9 mouse cellular contexts compared by ENCODE assay signal in genomic region chr13:24832131-24832810, GRCm38 (mm10). TPM values are rescaled to one million over a fixed set of nuclear protein-coding genes. Genes with fewer than 3 reads are reported as not detected.
DNase-seq lines count a peak whose midpoint lies in the region; ATAC-seq lines count a peak whose summit lies in the region.
"Had no signal": no experiment of that assay in that cellular context is flagged by ENCODE, and none has a peak within 500 bp of the region (broad histone marks: within the 10 kb centered on the region; RNA-seq: fewer than 3 reads in every experiment).

No protein-coding gene starts in this region.

- intact Hi-C loops in heart, postnatal 14 days (cut with DNase I), result loop anchor here (5.0 kb wide), 1 partner anchor 75 kb away; no protein-coding TSS in a partner anchor

- peak overlapping the region; percentile 89 for H3K4me2 ChIP-seq in heart, embryonic 11.5 days
- peak overlapping the region; percentile 84 for H3K4me2 ChIP-seq in forebrain, embryonic 13.5 days
- H3K4me2 ChIP-seq in liver, embryonic 15.5 days, result peak overlapping the region; percentile 81

- no peaks in the 10 kb centered on the region for H3K27me3 ChIP-seq in heart, embryonic 11.5 days (ENCODE audit: control insufficient read depth, insufficient read depth, low read length)
- H3K27me3 ChIP-seq in forebrain, embryonic 13.5 days, result no peaks in the 10 kb centered on the region
- no peaks in the 10 kb centered on the region for H3K27me3 ChIP-seq in liver, embryonic 15.5 days
- H3K27me3 ChIP-seq: Patski had no signal

- H3K27ac ChIP-seq in heart, embryonic 11.5 days (ENCODE audit: low read depth, low read length), result peak overlapping the region; percentile 88
- H3K27ac ChIP-seq in forebrain, embryonic 13.5 days, result peak overlapping the region; percentile 90
- peak overlapping the region; percentile 97 for H3K27ac ChIP-seq in liver, embryonic 15.5 days (replicated peaks)

- peaks cover 14% of the 10 kb centered on the region for H3K4me1 ChIP-seq in heart, embryonic 11.5 days (ENCODE audit: control insufficient read depth, insufficient read depth, low read length)
- peaks cover 33% of the 10 kb centered on the region for H3K4me1 ChIP-seq in forebrain, embryonic 13.5 days
- peaks cover 27% of the 10 kb centered on the region for H3K4me1 ChIP-seq in liver, embryonic 15.5 days (replicated peaks)

- no peak for ATAC-seq in heart, embryonic 11.5 days (replicated peaks; ENCODE audit: insufficient number of reproducible peaks, low FRiP score, low TSS enrichment)
- no peak; the same call in 1 of the 2 replicates for ATAC-seq in forebrain, embryonic 13.5 days
- ATAC-seq in liver, embryonic 15.5 days (ENCODE audit: insufficient read depth), result no peak
- ATAC-seq in megakaryocyte progenitor cell, adult 5-6 weeks (replicated peaks; ENCODE audit: poor library complexity), result no peak

- peak overlapping the region; percentile 91 for H3K4me3 ChIP-seq in heart, embryonic 11.5 days (ENCODE audit: low read depth, low read length)
- H3K4me3 ChIP-seq in forebrain, embryonic 13.5 days, result peak overlapping the region; percentile 95
- H3K4me3 ChIP-seq in liver, embryonic 15.5 days (replicated peaks), result peak overlapping the region; percentile 85

- peak overlapping the region; percentile 89 for H3K9ac ChIP-seq in heart, embryonic 11.5 days (ENCODE audit: low read depth, low read length)
- H3K9ac ChIP-seq in forebrain, embryonic 13.5 days, result peak overlapping the region; percentile 95
- H3K9ac ChIP-seq in liver, embryonic 15.5 days, result peak overlapping the region; percentile 97

- WGBS in heart, embryonic 11.5 days (ENCODE audit: insufficient replicate concordance), result 5% methylated on average over 21 of the region's 21 CpGs
- 3% methylated on average over 21 of the region's 21 CpGs for WGBS in forebrain, embryonic 13.5 days
- WGBS in liver, embryonic 15.5 days (ENCODE audit: insufficient replicate concordance), result 2% methylated on average over 21 of the region's 21 CpGs

- no peak for DNase-seq in heart, postnatal 14 days
- peak; percentile 26 for DNase-seq in ES-CJ7 (ENCODE audit: low read depth, low spot score)
- no peak for DNase-seq in layer of hippocampus, adult 18-20 months (ENCODE audit: low spot score in 2 of 2)
- DNase-seq in B cell, adult 2 months, result no peak

- H3K9me3 ChIP-seq in heart, embryonic 11.5 days (replicated peaks; ENCODE audit: control insufficient read depth, low read length), result no peaks in the 10 kb centered on the region
- no peaks in the 10 kb centered on the region for H3K9me3 ChIP-seq in forebrain, embryonic 13.5 days (replicated peaks)
- H3K9me3 ChIP-seq in liver, embryonic 15.5 days (replicated peaks), result no peaks in the 10 kb centered on the region

- H3K36me3 ChIP-seq in heart, embryonic 11.5 days (ENCODE audit: control insufficient read depth, insufficient read depth, low read length), result peaks cover 5% of the 10 kb centered on the region; the same call in 1 of the 2 replicates
- no peaks in the 10 kb centered on the region for H3K36me3 ChIP-seq in forebrain, embryonic 13.5 days (ENCODE audit: poor library complexity, severe bottlenecking)
- H3K36me3 ChIP-seq in liver, embryonic 15.5 days (replicated peaks), result peaks cover 19% of the 10 kb centered on the region; the same call in 1 of the 2 replicates

RNA-seq across cellular contexts. Expression of gene Tdp2, which starts 0.8 kb away (rescaled TPM):
- 40.8 and 44.9 TPM in 2 replicates for polyA plus RNA-seq in heart, embryonic 11.5 days (2014; fragmentation: Nextera tagmentation; extraction: Ambion mirVana)
- total RNA-seq in heart, postnatal 14 days (2021), result 10 to 100 TPM; 15.2 TPM
- 58.3 TPM in 2 replicates for polyA plus RNA-seq in forebrain, embryonic 13.5 days (2015; fragmentation: Nextera tagmentation; extraction: Ambion mirVana)
- 20.4 and 23.2 TPM in 2 replicates for polyA plus RNA-seq in liver, embryonic 15.5 days (2015; fragmentation: Nextera tagmentation; extraction: Ambion mirVana)
- total RNA-seq in megakaryocyte progenitor cell, adult 5-6 weeks (2015), result 71.0 and 73.2 TPM in 2 replicates
- 55.6 and 62.0 TPM in 2 replicates for total RNA-seq in megakaryocyte progenitor cell, adult 5-6 weeks (2017)
- 10 to 100 TPM; 19.5 to 20.1 TPM for total RNA-seq in layer of hippocampus, adult 18-20 months (2021)

RNA-seq across cellular contexts. Expression of gene Acot13, which starts 0.9 kb away (rescaled TPM):
- polyA plus RNA-seq in heart, embryonic 11.5 days (2014; fragmentation: Nextera tagmentation; extraction: Ambion mirVana), result 196 and 201 TPM in 2 replicates
- 100 to 1,000 TPM; 322 to 329 TPM for total RNA-seq in heart, postnatal 14 days (2021)
- polyA plus RNA-seq in forebrain, embryonic 13.5 days (2015; fragmentation: Nextera tagmentation; extraction: Ambion mirVana), result 63.6 and 66.5 TPM in 2 replicates
- 50.0 and 55.1 TPM in 2 replicates for polyA plus RNA-seq in liver, embryonic 15.5 days (2015; fragmentation: Nextera tagmentation; extraction: Ambion mirVana)
- total RNA-seq in megakaryocyte progenitor cell, adult 5-6 weeks (2015), result 41.4 and 46.0 TPM in 2 replicates
- 43.2 and 56.2 TPM in 2 replicates for total RNA-seq in megakaryocyte progenitor cell, adult 5-6 weeks (2017)
- total RNA-seq in layer of hippocampus, adult 18-20 months (2021), result 100 to 1,000 TPM; 119 to 124 TPM

RNA-seq across cellular contexts. Expression of gene D130043K22Rik, which starts 12.7 kb away (rescaled TPM):
- polyA plus RNA-seq in heart, embryonic 11.5 days (2014; fragmentation: Nextera tagmentation; extraction: Ambion mirVana), result not detected in 2 replicates
- not detected for total RNA-seq in heart, postnatal 14 days (2021)
- polyA plus RNA-seq in forebrain, embryonic 13.5 days (2015; fragmentation: Nextera tagmentation; extraction: Ambion mirVana), result 0.96 and 1.4 TPM in 2 replicates
- polyA plus RNA-seq in liver, embryonic 15.5 days (2015; fragmentation: Nextera tagmentation; extraction: Ambion mirVana), result 0.13 and 0.15 TPM in 2 replicates
- not detected in 2 replicates for total RNA-seq in megakaryocyte progenitor cell, adult 5-6 weeks (2015)
- total RNA-seq in megakaryocyte progenitor cell, adult 5-6 weeks (2017), result not detected in 2 replicates
- total RNA-seq in layer of hippocampus, adult 18-20 months (2021), result 10 to 100 TPM; 24.6 to 26.1 TPM

RNA-seq across cellular contexts. Expression of gene BC005537, which starts 30.8 kb away (rescaled TPM):
- polyA plus RNA-seq in heart, embryonic 11.5 days (2014; fragmentation: Nextera tagmentation; extraction: Ambion mirVana), result 11.1 and 19.2 TPM in 2 replicates
- 100 to 1,000 TPM; 138 to 142 TPM for total RNA-seq in heart, postnatal 14 days (2021)
- 27.8 and 28.4 TPM in 2 replicates for polyA plus RNA-seq in forebrain, embryonic 13.5 days (2015; fragmentation: Nextera tagmentation; extraction: Ambion mirVana)
- polyA plus RNA-seq in liver, embryonic 15.5 days (2015; fragmentation: Nextera tagmentation; extraction: Ambion mirVana), result 8.3 and 11.3 TPM in 2 replicates
- total RNA-seq in megakaryocyte progenitor cell, adult 5-6 weeks (2015), result 142 and 148 TPM in 2 replicates
- total RNA-seq in megakaryocyte progenitor cell, adult 5-6 weeks (2017), result 59.3 and 60.2 TPM in 2 replicates
- total RNA-seq in layer of hippocampus, adult 18-20 months (2021), result 100 to 1,000 TPM; 136 to 142 TPM

Comparison
In these comparisons a context has a peak if more than half of its experiments do, and no peak if none do; other contexts are left out.
1. RNA of gene D130043K22Rik, which starts 12.7 kb away (total RNA-seq): 24.6 to 26.1 TPM in layer of hippocampus, adult 18-20 months; not detected in heart, postnatal 14 days and not detected in megakaryocyte progenitor cell, adult 5-6 weeks; every median in the first group is over 10 times any median in the second.
2. Peak in every context shown above with its lines, with median percentiles within 50 percentile points of each other: H3K27ac ChIP-seq, H3K4me2 ChIP-seq, H3K4me3 ChIP-seq and H3K9ac ChIP-seq.